Mouse (Mus musculus) kidney, embryonic 14.5 days (tissue): ENCODE measurements at regions not wholly inside any gene's neighbourhood (a gene's known extent, or its start where the extent isn't known, plus 50 kb on each side); places are given as distances from the start of the nearest gene placed in this dataset.

ENCODE experiments used
- ATAC-seq: fragments of 200-750 bp; cut with Nextera tagmentation; 2 replicates; pipeline ENCODE4 v1.8.0; 2017; ENCODE audit warnings: moderate number of reproducible peaks, mild to moderate bottlenecking, moderate TSS enrichment, moderate library complexity; ENCODE audit not compliant: low FRiP score, low TSS enrichment
- H3K27ac ChIP-seq: fragments of 300-500 bp; sonication (generic); 2 replicates; pipeline ENCODE4 v1.5.1; 2014; ENCODE audit warnings: low read depth, mild to moderate bottlenecking, low read length, moderate library complexity, mixed read lengths
- H3K27me3 ChIP-seq: fragments of 300-500 bp; sonication (generic); 2 replicates; pipeline ENCODE4 v1.6.1; 2014; ENCODE audit warnings: mild to moderate bottlenecking, low read length; ENCODE audit not compliant: control insufficient read depth, insufficient read depth
- H3K36me3 ChIP-seq: fragments of 300-500 bp; sonication (generic); 2 replicates; pipeline ENCODE4 v1.6.1; 2014; ENCODE audit warnings: low read length, mixed read lengths; ENCODE audit not compliant: control insufficient read depth, insufficient read depth
- H3K4me1 ChIP-seq: fragments of 300-500 bp; sonication (generic); 2 replicates; pipeline ENCODE4 v1.6.1; 2014; ENCODE audit warnings: low read length, mixed read lengths; ENCODE audit not compliant: control insufficient read depth, insufficient read depth
- H3K4me2 ChIP-seq: fragments of 300-500 bp; sonication (generic); replicated peaks from 2 replicates; pipeline ENCODE4 v1.6.1; 2014; ENCODE audit warnings: low read depth, mild to moderate bottlenecking, low read length
- H3K4me3 ChIP-seq: fragments of 300-500 bp; sonication (generic); 2 replicates; pipeline ENCODE4 v1.5.1; 2014; ENCODE audit warnings: mild to moderate bottlenecking, low read length
- H3K9ac ChIP-seq: fragments of 300-500 bp; sonication (generic); 2 replicates; pipeline ENCODE4 v1.6.1; 2014; ENCODE audit warnings: low read depth, mild to moderate bottlenecking, low read length, moderate library complexity
- H3K9me3 ChIP-seq: fragments of 300-500 bp; sonication (generic); 2 replicates; pipeline ENCODE4 v1.6.1; 2016; ENCODE audit warnings: low read length; ENCODE audit not compliant: control insufficient read depth
- WGBS: fragments of 180-500 bp; shearing (Covaris S2); extraction: QIAGEN DNeasy Blood & Tissue Kit; methylation state at CpG from one replicate; pipeline ENCODE4 v1.1.7; 2014; 5-methylcytosine and 5-hydroxymethylcytosine counted together

DNA sequence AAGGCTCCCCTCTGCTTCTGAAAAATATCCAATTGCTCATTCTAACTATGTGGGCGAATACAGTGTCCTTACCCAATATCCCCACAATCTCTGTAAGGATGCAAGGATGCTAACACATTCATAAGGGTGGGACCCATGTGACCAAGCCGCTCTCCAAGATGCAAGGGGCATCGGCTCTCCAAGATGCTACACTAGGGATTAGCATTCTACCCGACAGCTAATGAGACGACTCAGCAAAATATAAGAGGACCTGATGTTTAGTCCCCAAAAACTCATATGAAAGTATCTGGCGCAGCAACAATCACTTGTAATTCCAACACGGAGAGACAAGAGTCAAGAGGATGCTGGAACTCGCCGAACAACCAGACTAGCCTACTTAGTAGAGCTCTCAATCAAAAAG lies 299.6 kb upstream of the Jmjd1c start:
- no peak overlapping the region for H3K4me3 ChIP-seq
- no peak for ATAC-seq
- H3K4me1 ChIP-seq, result no peaks in the 10 kb centered on the region
- WGBS, result 94% methylated on average over 9 of the region's 9 CpGs
- no peaks in the 10 kb centered on the region for H3K36me3 ChIP-seq
- no peaks in the 10 kb centered on the region for H3K9me3 ChIP-seq
- no peak overlapping the region for H3K4me2 ChIP-seq
- H3K9ac ChIP-seq, result no peak overlapping the region
- no peaks in the 10 kb centered on the region for H3K27me3 ChIP-seq
- H3K27ac ChIP-seq, result no peak overlapping the region

DNA sequence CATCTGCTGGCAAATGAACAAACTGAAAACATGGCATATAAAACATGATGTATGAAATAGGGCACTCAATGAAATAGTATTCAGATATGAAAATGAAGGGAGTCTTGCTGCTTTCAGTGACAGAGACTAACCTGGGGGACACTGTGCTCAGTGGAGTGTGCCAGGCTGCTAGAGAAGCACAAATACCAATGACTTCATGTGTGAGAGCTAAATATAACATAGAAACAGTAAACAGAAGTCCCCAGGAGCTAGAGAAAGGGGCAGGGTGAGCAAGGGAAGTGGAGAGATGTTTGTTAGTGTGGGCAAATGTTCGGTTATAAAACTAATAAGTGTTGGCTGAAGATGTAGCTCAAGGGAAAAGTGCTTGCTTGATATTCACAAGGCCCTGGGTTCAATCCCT lies 293.2 kb upstream of the Jmjd1c start:
- WGBS, result 77% methylated on average over 1 of the region's 1 CpGs

DNA sequence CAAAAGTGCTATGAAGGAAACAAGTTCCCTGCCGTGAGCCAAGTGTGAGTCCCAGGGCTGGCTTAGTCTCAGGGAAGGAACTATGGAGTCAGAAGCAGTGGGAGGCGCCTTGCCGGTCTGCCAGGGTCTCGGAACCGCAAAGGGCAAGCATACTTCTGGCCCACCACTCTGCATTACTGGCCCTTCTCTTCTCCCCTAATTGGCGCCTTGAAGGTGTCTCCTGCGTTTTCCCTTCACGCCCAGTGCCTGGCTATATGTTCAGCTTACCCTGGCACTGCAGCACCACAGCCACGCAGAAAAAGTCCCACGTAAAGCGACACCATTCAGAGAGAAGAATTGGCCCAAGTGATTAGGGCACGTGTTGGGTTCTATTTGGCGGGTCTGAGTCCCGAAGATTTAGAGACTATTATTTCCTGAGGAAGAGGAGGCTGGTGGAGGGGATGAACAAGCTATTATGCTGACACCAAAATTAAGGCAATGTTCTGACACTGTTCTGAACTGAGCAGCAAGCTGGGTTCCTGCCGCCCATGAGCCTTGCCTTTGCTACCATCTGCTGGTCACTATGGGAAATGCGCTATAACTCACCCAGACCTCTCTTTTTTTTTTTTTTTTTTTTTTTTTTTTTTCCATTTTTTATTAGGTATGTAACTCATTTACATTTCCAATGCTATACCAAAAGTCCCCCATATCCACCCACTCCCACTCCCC lies 288.5 kb upstream of the Jmjd1c start:
- Histone ChIP-seq H3K9ac (no peak overlapping the region), H3K4me3 (no peak overlapping the region), H3K9me3 (no peaks in the 10 kb centered on the region), H3K4me1 (no peaks in the 10 kb centered on the region), H3K27me3 (no peaks in the 10 kb centered on the region), H3K4me2 (no peak overlapping the region), H3K27ac (no peak overlapping the region), H3K36me3 (no peaks in the 10 kb centered on the region)
- WGBS, result 39% methylated on average over 16 of the region's 16 CpGs
- ATAC-seq, result 0 out of 2 replicates have a peak, but pooled peaks have one; percentile 68

More for the DNA sequence above, 293.2 kb upstream of the Jmjd1c start:
- Histone ChIP-seq H3K9ac (no peak overlapping the region), H3K4me3 (no peak overlapping the region), H3K36me3 (no peaks in the 10 kb centered on the region), H3K27ac (no peak overlapping the region), H3K4me2 (no peak overlapping the region), H3K9me3 (no peaks in the 10 kb centered on the region), H3K27me3 (no peaks in the 10 kb centered on the region), H3K4me1 (no peaks in the 10 kb centered on the region)
- no peak for ATAC-seq

DNA sequence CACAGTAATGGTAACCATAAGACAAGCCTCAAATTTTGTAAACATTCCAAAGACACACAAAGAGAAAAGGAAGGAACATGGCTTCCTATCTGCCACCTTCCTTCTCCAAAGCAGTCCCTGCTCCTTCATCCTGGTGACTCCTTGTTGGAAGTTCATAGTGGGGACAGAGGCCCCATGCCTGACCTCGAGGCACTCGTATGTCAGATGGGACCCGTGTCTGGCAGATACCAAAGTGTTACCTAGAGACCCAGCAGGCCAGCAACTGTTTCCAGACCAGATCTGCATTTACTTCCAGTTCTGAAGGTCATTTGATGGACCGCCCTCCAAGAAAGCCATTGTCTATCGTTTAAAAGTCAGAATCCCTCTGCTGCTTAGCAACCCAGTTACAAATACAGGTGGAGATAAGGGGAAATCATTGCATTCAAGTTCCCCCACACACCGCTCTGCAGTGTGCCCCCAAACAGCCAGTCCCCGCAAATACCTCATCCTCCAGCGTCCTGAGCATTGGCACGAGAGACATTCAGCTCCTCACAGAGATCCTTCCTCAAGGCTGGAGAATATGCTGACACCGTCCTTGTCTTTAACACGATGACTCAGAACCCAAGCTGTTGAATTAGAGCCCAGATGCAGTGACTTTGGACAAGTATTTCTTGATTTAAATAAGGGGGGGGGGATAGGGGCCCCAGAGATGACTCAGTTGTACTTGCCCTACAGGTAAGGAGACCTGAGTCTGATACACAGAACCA lies 283.2 kb upstream of the Jmjd1c start:
- ATAC-seq, result no peak
- WGBS, result 90% methylated on average over 11 of the region's 11 CpGs

DNA sequence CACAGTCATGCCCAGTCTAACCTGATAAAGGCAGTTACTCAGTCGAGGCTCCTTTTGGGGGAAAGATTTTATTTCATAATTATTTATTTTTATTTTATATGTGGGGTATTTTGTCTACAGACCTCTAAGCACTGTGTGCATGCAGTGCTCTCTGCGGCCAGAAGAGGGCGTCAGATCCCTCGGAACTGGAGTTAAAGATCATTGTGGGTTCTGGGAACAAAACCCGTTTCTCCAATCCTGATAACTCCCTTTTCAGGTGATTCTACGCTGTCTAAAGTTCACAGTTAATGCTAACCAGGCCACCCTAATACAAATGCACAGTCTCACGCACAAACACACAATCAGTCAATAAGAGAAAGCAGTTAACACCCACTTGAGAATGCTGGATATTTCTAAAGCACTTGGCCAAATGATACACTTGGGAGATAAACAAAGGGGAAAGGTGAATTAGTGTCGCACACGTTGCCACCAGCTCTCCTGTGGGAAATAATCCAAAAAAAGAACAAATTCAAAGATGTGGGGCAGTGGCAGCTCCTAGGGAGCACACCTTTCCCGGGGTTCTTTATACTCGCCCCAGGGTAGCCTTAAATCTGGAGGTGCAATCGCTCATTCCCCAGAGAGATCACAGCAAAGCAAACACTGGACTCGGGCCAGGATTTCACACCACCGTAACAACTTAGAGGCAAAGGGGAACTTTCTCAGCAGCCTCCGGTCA lies 281.9 kb upstream of the Jmjd1c start:
- 14% methylated on average over 15 of the region's 15 CpGs for WGBS
- no peak; the same call in 1 of the 2 replicates for ATAC-seq
- no peaks in the 10 kb centered on the region for H3K27me3 ChIP-seq
- H3K4me1 ChIP-seq, result 0 out of 2 replicates have a peak, but pooled peaks cover 2% of the 10 kb centered on the region
- H3K4me2 ChIP-seq, result peak overlapping the region; percentile 33
- H3K4me3 ChIP-seq, result peak overlapping the region; percentile 2; the same call in 1 of the 2 replicates
- H3K9me3 ChIP-seq, result no peaks in the 10 kb centered on the region
- no peak overlapping the region for H3K9ac ChIP-seq
- no peaks in the 10 kb centered on the region for H3K36me3 ChIP-seq
- no peak overlapping the region for H3K27ac ChIP-seq

More for the DNA sequence above, 283.2 kb upstream of the Jmjd1c start:
- Histone ChIP-seq H3K4me1 (0 out of 2 replicates have a peak, but pooled peaks cover 2% of the 10 kb centered on the region), H3K9ac (no peak overlapping the region), H3K27me3 (no peaks in the 10 kb centered on the region), H3K36me3 (no peaks in the 10 kb centered on the region), H3K9me3 (no peaks in the 10 kb centered on the region), H3K4me2 (no peak overlapping the region), H3K27ac (no peak overlapping the region), H3K4me3 (no peak overlapping the region)

DNA sequence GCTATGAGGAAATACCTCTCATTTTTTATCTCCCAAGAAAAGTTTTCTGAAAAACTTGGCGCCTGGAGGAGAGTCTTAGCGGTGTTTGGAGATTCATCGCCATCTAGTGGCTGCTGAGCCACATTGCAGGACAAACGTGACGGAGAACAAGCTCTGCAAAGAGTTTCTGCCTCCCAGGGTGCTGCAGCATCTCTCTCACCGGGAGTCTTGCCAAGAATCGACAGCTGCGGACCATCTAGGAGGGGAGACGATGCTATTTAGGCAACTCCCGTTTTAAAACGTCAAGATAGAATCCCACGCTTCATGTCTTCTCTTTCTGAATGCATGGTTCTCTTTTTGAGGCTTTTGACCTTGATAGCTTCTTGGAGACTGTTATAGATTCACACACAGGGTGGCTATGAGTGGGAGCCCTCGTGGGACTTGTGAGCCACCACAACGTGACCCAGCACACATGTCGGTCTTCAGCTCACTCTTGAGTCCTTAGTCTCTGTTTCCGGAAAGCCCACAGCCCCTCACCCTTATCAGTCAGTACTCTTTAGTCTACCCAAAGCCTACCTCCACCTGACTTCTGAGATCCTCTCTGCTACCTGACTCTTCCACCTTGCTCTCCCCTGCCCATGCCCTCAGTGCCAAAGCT lies 281.2 kb upstream of the Jmjd1c start:
- Histone ChIP-seq H3K9ac (no peak overlapping the region), H3K27ac (no peak overlapping the region), H3K4me1 (0 out of 2 replicates have a peak, but pooled peaks cover 2% of the 10 kb centered on the region), H3K27me3 (no peaks in the 10 kb centered on the region), H3K9me3 (no peaks in the 10 kb centered on the region), H3K4me3 (peak overlapping the region; percentile 2; the same call in 1 of the 2 replicates), H3K4me2 (peak overlapping the region; percentile 33), H3K36me3 (no peaks in the 10 kb centered on the region)
- WGBS, result 9% methylated on average over 16 of the region's 16 CpGs
- ATAC-seq, result peak; percentile 81

DNA sequence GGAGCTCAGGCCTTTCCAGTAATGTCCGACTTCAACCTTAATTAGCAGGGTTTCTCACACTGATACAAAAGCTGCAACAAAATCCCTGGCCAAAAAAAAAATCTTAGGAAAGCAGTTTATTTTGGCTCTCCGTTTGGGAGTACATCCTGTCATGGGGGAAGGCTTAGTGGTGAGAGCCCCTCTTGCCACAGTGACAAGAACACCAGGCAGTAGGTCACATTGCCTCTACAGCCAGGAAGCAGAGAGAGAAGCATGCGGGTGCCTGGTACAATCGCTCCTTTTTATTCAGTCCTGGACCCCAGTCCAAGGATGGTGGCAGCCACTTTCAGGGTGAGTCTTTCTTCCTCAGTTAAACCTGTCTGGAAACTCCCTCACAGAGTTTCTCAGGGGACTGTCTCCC lies 280.0 kb upstream of the Jmjd1c start:
- no peak overlapping the region for H3K9ac ChIP-seq
- no peaks in the 10 kb centered on the region for H3K9me3 ChIP-seq
- no peak overlapping the region for H3K27ac ChIP-seq
- H3K4me2 ChIP-seq, result no peak overlapping the region
- WGBS, result 78% methylated on average over 4 of the region's 4 CpGs
- no peak overlapping the region for H3K4me3 ChIP-seq
- no peak for ATAC-seq
- no peaks in the 10 kb centered on the region for H3K36me3 ChIP-seq
- no peaks in the 10 kb centered on the region for H3K27me3 ChIP-seq
- 0 out of 2 replicates have a peak, but pooled peaks cover 2% of the 10 kb centered on the region for H3K4me1 ChIP-seq

DNA sequence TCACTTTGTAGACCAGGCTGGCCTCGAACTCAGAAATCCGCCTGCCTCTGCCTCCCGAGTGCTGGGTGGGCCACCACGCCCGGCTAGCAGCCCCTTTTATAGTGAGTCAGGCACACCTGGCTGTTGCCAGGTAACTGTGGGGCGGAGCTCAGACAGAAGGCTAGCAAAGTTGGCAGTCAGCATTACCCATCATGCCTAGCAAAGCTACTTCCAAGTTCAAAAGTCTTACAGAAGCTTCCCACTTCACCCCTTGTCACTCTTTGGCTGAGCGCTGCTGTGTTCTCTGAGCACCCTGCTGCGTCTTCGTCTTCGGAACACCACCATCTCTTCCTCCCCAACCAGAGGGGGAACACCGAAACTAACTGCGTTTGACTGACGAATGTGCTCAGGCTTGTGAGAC lies 279.1 kb upstream of the Jmjd1c start:
- ATAC-seq, result no peak
- 0 out of 2 replicates have a peak, but pooled peaks cover 2% of the 10 kb centered on the region for H3K4me1 ChIP-seq
- 84% methylated on average over 13 of the region's 13 CpGs for WGBS

More for the DNA sequence above, 279.1 kb upstream of the Jmjd1c start:
- Histone ChIP-seq H3K36me3 (no peaks in the 10 kb centered on the region), H3K27ac (no peak overlapping the region), H3K4me3 (no peak overlapping the region), H3K9ac (no peak overlapping the region), H3K4me2 (no peak overlapping the region), H3K9me3 (no peaks in the 10 kb centered on the region), H3K27me3 (no peaks in the 10 kb centered on the region)
